12 mouse cellular contexts compared by ENCODE assay signal in the genomic region with DNA sequence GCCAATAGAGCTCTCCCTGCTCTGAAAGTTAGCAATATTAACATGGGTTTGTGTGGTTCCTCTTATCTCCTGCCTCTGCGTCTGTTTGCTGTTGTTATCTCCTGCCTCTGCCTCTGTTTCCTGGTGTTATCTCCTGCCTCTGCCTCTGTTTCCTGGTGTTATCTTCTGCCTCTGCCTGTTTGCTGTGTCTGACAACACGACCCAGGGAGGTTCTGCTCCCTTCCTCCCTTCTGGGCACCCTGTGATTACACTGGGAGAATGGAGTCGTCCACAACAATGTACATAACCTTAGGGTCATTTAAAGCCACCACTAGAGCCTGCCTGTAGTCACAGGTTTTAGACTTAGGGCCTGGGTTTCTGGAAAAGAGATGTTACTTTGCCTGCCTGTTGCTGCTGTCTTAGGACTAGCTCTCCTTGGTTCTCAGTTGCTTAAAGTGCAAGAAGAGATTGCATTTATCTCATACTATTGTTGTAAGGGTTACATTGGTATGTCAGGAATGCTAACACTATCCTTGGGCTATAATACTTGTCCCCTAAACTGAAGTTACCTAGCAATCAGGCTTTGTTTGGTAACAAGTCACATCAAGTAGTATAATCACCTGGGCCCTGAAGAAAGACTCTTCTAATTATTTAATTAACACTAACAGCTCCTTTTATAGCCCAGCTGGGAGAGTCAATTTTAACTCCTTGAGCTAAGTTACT. TPM values are rescaled to one million over a fixed set of nuclear protein-coding genes. Genes with fewer than 3 reads are reported as not detected.
DNase-seq lines count a peak whose midpoint lies in the region; ATAC-seq and TF ChIP-seq lines count a peak whose summit lies in the region.
"Had no signal": no experiment of that assay in that cellular context is flagged by ENCODE, and none has a peak within 500 bp of the region (broad histone marks: within the 10 kb centered on the region; RNA-seq: fewer than 3 reads in every experiment).

No protein-coding gene starts in this region.

- no peak overlapping the region for H3K27ac ChIP-seq in testis, adult 2 months (ENCODE audit: control insufficient read depth, insufficient read depth, low read depth, low read length)
- peak overlapping the region; percentile 97 for H3K27ac ChIP-seq in liver, embryonic 13.5 days
- H3K27ac ChIP-seq: embryonic facial prominence, embryonic 12.5 days; layer of hippocampus, adult 2 months had no signal

- H3K27me3 ChIP-seq in testis, adult 2 months (ENCODE audit: control insufficient read depth, insufficient read depth, low read length) = no peaks in the 10 kb centered on the region
- no peaks in the 10 kb centered on the region for H3K27me3 ChIP-seq in liver, embryonic 13.5 days
- H3K27me3 ChIP-seq: embryonic facial prominence, embryonic 12.5 days had no signal

- no peaks in the 10 kb centered on the region for H3K9me3 ChIP-seq in liver, embryonic 13.5 days (replicated peaks)
- H3K9me3 ChIP-seq: embryonic facial prominence, embryonic 12.5 days had no signal

- peak; percentile 90 for ATAC-seq in liver, embryonic 13.5 days (ENCODE audit: low read depth)
- ATAC-seq: activated CD4-positive, CD25-positive, alpha-beta regulatory T cell, adult 4 months had no signal

- no peak for TF ChIP-seq CTCF in testis, adult 2 months (IDR thresholded peaks at IDR 0.05; ENCODE audit: control insufficient read depth, insufficient read depth, insufficient replicate concordance, low read depth, low read length)

- H3K4me2 ChIP-seq in liver, embryonic 13.5 days = peak overlapping the region; percentile 75
- H3K4me2 ChIP-seq: embryonic facial prominence, embryonic 12.5 days had no signal

- H3K4me3 ChIP-seq in testis, adult 2 months (ENCODE audit: control insufficient read depth, low read depth, low read length) = peak overlapping the region; percentile 20
- H3K4me3 ChIP-seq in liver, embryonic 13.5 days (replicated peaks) = peak overlapping the region; percentile 72
- H3K4me3 ChIP-seq: embryonic facial prominence, embryonic 12.5 days; layer of hippocampus, adult 2 months had no signal

- DNase-seq in heart, adult 11 months = peak; percentile 84
- no peak for DNase-seq in heart, postnatal 4 days
- no peak for DNase-seq in testis, postnatal 14 days (ENCODE audit: low spot score)
- peak; percentile 60 for DNase-seq in liver, embryonic 13.5 days
- DNase-seq in left cerebral cortex, adult 8-10 months (ENCODE audit: low spot score in 2 of 2) = no peak
- DNase-seq in cerebellum, postnatal 25 days = no peak
- DNase-seq in T-cell, adult 2 months (ENCODE audit: low spot score) = no peak

- TF ChIP-seq POLR2A in testis, adult 2 months (IDR thresholded peaks at IDR 0.05; ENCODE audit: control insufficient read depth, low read depth, low read length) = no peak

- WGBS in liver, embryonic 13.5 days (ENCODE audit: insufficient replicate concordance) = 0% methylated on average over 3 of the region's 3 CpGs

- H3K4me1 ChIP-seq in testis, adult 2 months (ENCODE audit: control insufficient read depth, insufficient read depth, low read length) = peaks cover 3% of the 10 kb centered on the region; the same call in 1 of the 2 replicates
- H3K4me1 ChIP-seq in liver, embryonic 13.5 days (replicated peaks) = peaks cover 87% of the 10 kb centered on the region
- H3K4me1 ChIP-seq: embryonic facial prominence, embryonic 12.5 days had no signal

- no peaks in the 10 kb centered on the region for H3K36me3 ChIP-seq in testis, adult 2 months (ENCODE audit: control insufficient read depth, insufficient read depth, low read length)
- peaks cover 13% of the 10 kb centered on the region; the same call in 1 of the 2 replicates for H3K36me3 ChIP-seq in liver, embryonic 13.5 days
- H3K36me3 ChIP-seq: embryonic facial prominence, embryonic 12.5 days had no signal

- peak overlapping the region; percentile 61 for H3K9ac ChIP-seq in liver, embryonic 13.5 days
- H3K9ac ChIP-seq: embryonic facial prominence, embryonic 12.5 days had no signal

RNA-seq across cellular contexts. Expression of a gene that starts 3.1 kb away (rescaled TPM):
- 10 to 100 TPM; 28.1 to 31.9 TPM for total RNA-seq in heart, postnatal 4 days (2021)
- 13.0 and 20.8 TPM in 2 replicates for polyA plus RNA-seq in testis, adult 2 months (2012; rRNA removed)
- polyA plus RNA-seq in liver, embryonic 13.5 days (2015; fragmentation: Nextera tagmentation; extraction: Ambion mirVana) = 82.9 and 85.7 TPM in 2 replicates
- total RNA-seq in left cerebral cortex, adult 8-10 months (2022) = 1 to 10 TPM; 4.3 to 8.0 (median 7.0) TPM

RNA-seq across cellular contexts. Expression of a gene that starts 23.9 kb away (rescaled TPM):
- total RNA-seq in heart, postnatal 4 days (2021) = under 1 TPM; 0.68 to 0.69 TPM
- polyA plus RNA-seq in testis, adult 2 months (2012; rRNA removed) = 33.9 and 48.2 TPM in 2 replicates
- 0.19 and 0.48 TPM in 2 replicates for polyA plus RNA-seq in liver, embryonic 13.5 days (2015; fragmentation: Nextera tagmentation; extraction: Ambion mirVana)
- total RNA-seq in left cerebral cortex, adult 8-10 months (2022) = not detected
- total RNA-seq: layer of hippocampus, adult 2 months had no signal
- polyA plus RNA-seq: activated CD4-positive, CD25-positive, alpha-beta regulatory T cell, adult 4 months; embryonic facial prominence, embryonic 12.5 days had no signal

RNA-seq across cellular contexts. Expression of a gene that starts 29.0 kb away (rescaled TPM):
- total RNA-seq in heart, postnatal 4 days (2021) = 1 to 10 TPM; 1.2 to 1.8 TPM
- polyA plus RNA-seq in testis, adult 2 months (2012; rRNA removed) = 16.5 and 27.6 TPM in 2 replicates
- 13.1 and 13.3 TPM in 2 replicates for polyA plus RNA-seq in liver, embryonic 13.5 days (2015; fragmentation: Nextera tagmentation; extraction: Ambion mirVana)
- total RNA-seq in left cerebral cortex, adult 8-10 months (2022) = 1 to 10 TPM in 2 of 4 experiments, under 1 TPM in 2; 0.80 to 2.5 (median 1.6) TPM
- total RNA-seq: layer of hippocampus, adult 2 months had no signal
- polyA plus RNA-seq: activated CD4-positive, CD25-positive, alpha-beta regulatory T cell, adult 4 months had no signal

RNA-seq across cellular contexts. Expression of a gene that starts 30.3 kb away (rescaled TPM):
- not detected for total RNA-seq in heart, postnatal 4 days (2021)
- not detected in 2 replicates for polyA plus RNA-seq in testis, adult 2 months (2012; rRNA removed)
- polyA plus RNA-seq in liver, embryonic 13.5 days (2015; fragmentation: Nextera tagmentation; extraction: Ambion mirVana) = not detected in 2 replicates
- not detected for total RNA-seq in left cerebral cortex, adult 8-10 months (2022)
- total RNA-seq: layer of hippocampus, adult 2 months had no signal
- polyA plus RNA-seq: activated CD4-positive, CD25-positive, alpha-beta regulatory T cell, adult 4 months; embryonic facial prominence, embryonic 12.5 days; limb, embryonic 14.5 days had no signal

RNA-seq across cellular contexts. Expression of a gene that starts 33.1 kb away (rescaled TPM):
- under 1 TPM; 0.17 to 0.29 TPM for total RNA-seq in heart, postnatal 4 days (2021)
- 0.58 and 0.90 TPM in 2 replicates for polyA plus RNA-seq in testis, adult 2 months (2012; rRNA removed)
- polyA plus RNA-seq in liver, embryonic 13.5 days (2015; fragmentation: Nextera tagmentation; extraction: Ambion mirVana) = 0.06 TPM in 1 of 2 replicates, not detected in the other
- under 1 TPM; 0.51 to 0.72 (median 0.55) TPM for total RNA-seq in left cerebral cortex, adult 8-10 months (2022)
- polyA plus RNA-seq: activated CD4-positive, CD25-positive, alpha-beta regulatory T cell, adult 4 months; embryonic facial prominence, embryonic 12.5 days had no signal

Comparison
In these comparisons a context has a peak if more than half of its experiments do, and no peak if none do; other contexts are left out.
1. DNase-seq: peak in heart, adult 11 months (single experiment) and liver, embryonic 13.5 days (single experiment); none in heart, postnatal 4 days (single experiment), testis, postnatal 14 days (single experiment), left cerebral cortex, adult 8-10 months (0 of 2), cerebellum, postnatal 25 days (0 of 2) and T-cell, adult 2 months (single experiment).